Mouse (Mus musculus) layer of hippocampus, adult 9-10 months (tissue): Measurements from ENCODE around the gene Prkd2.

Experiments used
- DNase-seq: peaks from one replicate; pipeline ENCODE4 v3.0.0; 2022; ENCODE audit warnings: low spot score

Gene Prkd2

DNA sequence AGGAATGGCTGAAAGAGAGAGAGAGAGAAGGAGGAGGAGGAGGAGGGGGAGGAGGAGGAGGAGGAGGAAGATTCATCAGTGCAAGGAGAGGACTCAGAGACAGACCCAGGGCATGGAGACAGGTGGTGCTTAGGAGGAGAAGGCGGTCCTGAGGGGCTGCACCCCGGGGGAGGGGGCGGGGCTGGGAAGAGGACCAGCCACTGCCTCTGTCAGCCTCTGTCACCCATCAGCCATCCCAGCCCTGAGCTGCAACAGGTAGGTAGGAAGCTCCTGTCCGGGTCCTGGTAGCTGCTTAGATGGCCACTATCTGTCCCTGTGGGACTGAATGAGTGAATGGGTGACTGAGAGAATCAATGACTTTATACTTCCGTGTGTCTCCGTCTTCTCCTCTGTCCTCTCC is 50.9 kb downstream of the Prkd2 start:
- DNase-seq: no peak

DNA sequence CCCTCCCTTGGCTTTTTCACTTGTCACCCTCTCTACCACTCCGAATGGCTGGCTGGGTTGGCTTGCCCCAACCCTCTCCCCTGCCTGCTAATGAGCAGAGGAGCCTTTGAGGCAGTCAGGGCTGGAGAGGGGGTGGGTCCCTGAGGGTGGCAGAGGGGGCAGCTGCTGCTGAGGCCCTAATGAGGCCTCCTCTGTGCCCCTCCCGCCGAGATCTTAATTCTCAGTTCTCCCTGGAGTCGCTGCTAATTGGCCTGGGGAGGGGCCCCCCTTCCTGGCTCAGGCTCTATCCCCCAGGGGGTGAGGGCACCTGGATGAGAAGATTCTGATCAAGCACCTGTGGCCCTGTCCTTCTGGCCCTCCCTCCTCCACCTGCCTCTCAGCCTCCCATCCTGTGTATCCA is 51.6 kb downstream of the Prkd2 start:
- DNase-seq: no peak

DNA sequence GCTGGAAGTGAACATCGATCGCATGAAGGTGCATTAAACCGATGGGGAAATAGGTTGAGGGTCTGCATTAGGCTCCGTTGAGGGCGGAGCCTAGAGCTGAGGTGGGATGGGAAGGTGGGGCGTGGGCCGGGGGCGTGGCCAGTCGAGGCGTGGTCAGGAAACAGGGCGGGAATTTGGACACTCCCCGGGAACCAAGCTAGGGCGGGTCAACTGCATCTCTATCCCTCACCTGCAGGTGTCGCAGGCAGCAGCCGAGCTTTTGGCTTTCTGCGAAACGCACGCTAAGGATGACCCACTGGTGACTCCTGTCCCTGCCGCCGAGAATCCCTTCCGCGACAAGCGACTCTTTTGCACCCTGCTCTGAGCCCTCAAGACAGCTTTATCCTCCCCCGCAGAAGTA is 52.3 kb downstream of the Prkd2 start:
- DNase-seq: no peak

DNA sequence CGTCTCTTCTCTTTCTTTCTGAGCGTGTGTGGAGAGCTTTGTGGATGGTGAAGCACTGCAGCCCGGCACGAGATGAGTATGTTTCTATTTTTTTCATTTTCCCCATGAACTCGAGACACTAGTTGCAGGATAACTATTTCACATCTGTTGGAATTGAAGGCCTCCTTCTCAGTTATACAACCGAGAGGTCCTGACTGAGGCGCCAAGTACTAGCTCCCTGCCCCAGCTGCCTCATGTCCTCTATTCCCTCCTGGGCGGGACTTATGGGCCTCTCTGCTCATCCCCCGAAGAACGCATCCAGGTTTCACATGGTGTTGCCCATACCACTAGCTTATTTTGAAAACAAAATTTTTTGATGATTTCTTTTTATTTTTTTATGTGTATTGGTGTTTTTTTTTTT is 52.8 kb downstream of the Prkd2 start:
- DNase-seq: no peak

DNA sequence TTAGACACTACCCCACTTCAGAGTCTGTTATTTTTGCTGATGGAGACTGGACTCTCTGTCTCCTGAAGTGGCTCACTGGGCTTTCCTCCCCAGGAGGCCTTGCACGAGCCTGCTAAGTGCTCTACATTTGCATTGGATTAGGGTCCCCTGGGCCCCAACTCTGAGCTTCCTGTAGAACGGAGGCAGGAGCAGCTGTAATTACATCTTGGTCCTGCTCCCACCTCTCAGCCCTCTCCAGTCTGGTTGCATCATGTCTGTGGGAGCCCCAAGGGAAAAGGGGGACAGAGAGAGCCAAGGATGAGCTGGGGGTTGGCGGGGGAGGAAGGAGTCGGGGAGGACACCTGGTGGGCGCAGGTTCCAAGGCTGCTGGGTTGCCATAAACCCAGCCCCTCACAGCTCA is 57.8 kb downstream of the Prkd2 start:
- no peak for DNase-seq

DNA sequence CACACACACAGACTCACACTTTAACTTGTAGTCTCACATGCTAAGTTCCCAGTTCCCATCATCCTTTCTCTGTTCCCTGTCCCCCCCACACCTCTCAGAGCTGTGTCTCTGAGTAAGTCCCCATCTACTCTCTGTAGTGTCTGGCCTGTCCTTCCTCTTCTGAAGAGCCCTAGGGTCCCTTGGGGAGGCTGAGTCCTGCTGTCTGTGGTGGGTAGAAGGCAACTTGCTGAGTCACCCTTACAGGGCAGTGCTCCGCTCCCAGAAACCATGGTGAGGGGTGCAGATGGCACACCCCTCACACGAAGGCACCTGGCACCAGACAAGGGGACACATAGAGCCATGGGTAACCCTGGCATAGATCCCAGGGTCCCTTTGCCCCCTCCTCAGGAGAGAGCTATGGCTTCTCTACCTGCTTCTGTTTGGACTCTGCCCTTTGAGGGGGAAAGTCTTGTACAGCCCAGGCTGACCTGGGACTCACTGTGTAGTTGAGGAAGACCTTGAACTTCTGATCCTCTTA is 60.8 kb downstream of the Prkd2 start:
- DNase-seq: no peak

DNA sequence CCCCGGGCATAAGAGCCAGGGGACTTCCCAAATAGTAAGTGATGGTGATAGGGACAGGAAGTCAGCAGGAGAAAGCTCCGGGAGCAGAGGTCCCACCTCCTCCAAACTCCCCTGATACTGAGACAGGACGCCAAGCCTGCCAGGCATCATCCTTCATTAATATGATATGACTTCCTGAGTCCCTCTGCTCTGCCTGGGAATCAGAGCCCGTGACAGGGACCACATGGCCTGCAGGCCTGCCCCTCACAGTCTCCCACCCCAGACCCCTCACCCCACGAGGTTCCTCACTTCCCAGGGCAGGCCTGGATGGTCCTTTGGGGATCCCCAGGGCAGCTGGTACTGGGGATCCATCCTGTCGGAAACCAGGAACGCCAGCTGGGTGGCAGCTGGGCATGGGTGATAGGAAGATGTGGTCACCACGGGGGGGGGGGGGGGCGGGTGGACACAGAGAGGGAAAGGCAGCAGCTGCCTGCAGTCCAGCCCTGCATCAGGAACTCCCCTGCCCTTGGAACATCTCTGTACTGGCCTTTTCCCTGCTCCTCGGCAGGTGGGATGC is 61.5 kb downstream of the Prkd2 start:
- no peak for DNase-seq

DNA sequence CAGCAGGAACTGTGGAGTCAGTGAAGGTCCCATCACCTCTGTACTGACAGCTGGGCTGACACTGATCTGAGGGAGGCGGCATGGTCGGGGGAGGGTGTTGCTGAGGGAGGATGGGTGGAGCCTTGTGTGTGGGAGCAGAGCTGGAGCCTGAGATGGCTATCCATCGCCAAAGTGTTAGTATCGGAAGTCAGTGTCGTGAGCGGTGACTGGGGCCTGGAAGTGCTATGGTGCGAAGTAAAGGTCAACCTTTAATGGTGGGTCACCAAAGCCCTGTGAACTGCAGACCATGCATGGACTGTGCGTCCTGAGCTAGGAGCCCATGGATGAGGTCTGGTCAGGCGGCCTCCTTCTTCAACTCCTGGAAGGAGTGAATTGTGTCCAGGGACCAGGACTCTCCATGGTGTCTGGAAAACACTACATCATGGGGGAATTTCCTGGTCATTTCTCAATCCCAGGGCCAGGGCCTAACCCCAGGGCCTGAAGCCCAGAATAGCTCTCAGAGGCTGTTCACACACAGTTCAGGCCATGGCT is 62.9 kb downstream of the Prkd2 start:
- no peak for DNase-seq

DNA sequence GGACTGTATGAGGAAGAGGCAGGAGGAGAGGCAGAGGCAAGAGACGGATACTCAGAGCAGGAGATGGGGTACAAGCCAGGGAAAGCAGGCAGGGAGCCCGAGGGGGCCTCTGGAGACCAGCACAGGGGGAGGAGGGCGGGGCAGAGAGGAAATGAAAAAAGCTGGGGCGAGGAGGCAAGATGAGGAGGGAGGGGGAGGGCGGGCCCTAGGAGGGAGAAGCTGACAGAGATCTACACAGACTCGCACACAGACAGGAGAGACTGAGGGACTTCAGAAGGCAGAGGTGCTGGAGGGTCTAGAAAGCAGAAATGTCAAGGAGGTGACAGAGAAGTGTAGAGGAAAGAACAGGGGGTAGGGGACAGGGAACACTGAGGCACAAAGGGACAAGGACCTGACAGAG is 63.6 kb downstream of the Prkd2 start, which contains the start of gene Ptgir:
Gene Ptgir, plus strand, starts transcription at position 210 of the 400 bp plus-strand sequence.
- no peak for DNase-seq

DNA sequence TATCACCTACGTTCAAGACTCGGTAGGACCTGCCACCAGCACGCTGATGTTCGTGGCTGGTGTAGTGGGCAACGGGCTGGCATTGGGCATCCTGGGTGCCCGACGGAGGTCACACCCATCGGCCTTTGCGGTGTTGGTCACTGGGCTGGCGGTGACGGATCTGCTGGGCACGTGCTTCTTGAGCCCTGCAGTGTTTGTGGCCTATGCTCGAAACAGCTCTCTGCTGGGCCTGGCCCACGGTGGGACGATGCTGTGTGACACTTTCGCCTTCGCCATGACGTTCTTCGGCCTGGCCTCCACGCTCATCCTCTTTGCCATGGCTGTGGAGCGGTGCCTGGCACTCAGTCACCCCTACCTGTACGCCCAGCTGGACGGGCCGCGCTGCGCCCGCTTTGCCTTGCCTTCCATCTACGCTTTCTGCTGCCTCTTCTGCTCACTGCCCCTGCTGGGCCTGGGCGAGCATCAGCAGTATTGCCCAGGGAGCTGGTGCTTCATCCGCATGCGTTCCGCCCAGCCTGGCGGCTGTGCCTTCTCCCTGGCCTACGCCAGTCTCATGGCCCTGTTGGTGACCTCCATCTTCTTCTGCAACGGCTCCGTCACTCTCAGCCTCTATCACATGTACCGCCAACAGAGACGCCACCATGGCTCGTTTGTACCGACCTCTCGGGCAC is 64.3 kb downstream of the Prkd2 start:
- no peak for DNase-seq

DNA sequence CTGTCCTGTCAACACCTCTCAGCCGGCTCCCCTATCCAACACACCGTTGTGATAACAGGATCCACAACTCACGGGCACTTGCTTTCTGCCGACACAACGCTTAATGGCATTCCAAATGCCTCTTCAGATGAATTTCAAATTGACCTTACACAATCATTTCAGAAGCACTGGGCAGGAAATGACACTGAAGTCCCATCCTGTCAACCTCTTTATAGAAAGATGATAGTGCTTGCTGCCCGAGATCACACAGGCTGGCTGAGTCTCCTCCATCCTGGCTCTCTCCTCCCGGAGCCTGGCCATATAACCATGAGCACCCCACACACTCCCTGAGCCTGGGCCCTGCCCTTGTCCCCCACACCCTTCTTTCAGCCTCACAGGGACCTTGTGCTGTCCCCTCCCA is 65.1 kb downstream of the Prkd2 start:
- DNase-seq: no peak

DNA sequence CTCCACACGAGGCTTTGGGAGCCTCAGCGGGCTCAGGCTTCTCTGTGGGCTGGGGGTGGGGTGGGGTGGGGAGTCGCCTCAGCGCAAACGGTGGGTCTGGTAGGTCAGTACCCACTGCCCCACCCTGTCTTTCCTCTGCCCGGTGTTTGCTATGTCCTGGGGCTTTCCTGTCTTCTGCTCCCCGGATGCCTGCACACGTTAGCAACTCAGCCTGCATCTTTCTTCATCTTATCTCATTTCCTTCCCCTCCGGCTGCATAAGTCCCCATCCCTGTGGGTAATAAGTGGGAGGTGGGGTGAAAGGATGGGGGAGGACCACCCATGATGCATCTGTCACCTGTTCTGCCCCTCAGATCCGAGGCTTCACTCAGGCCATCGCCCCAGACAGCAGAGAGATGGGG is 65.7 kb downstream of the Prkd2 start:
- no peak for DNase-seq

DNA sequence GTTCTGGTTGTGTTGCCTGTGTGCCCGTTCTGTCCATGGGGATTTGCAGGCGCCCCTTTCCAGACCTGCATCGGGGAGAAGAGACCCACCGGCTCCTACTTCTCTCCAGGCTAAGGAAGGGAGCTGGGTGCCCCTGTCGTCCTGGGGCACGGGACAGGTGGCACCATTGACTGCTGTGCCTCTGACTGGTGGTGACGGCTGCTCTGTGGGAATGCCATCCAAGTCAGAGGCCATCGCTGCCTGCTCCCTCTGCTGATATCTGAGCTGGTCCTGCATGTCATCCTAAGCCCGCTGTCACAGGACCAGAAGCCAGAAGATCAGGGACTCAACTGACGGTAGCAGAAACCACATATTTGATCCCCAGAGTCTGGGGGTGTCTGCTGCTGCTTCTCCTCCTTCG is 66.2 kb downstream of the Prkd2 start:
- no peak for DNase-seq

DNA sequence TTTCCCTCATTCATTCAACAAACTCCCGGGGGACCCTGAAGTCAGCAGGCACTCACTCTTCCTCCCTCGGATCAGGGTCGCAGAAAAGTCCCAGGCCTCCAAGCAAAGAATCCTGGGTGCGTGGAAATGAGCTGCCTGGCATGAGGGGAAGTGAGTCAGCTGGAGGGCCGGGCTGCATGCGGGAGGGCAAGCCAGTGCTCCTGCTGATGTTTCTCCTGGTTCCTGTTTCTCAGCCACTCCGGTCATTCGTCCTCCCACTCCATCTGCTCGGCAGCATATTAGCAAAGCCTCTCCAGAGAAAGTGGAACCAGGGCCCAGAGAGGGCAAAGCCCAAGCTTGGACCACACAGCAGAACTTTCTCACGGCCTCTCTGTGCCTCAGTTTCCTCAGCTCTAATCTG is 67.2 kb downstream of the Prkd2 start:
- no peak for DNase-seq

DNA sequence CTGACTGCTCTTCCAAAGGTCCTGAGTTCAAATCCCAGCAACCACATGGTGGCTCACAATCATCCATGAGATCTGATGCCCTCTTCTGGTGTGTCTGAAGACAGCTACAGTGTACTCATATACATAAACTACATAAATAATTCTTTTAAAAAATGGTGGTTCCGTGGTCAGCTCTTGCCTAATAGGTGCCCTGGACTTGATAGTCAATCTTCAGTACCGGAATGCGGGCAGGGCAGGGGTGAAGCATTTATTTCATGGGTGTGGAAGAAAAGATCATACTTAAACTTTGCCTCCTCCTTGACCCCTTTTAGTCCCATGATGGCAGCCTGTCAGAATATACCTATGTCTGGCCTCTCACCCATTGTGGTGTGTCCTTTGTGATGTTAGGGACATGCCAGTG is 69.2 kb downstream of the Prkd2 start:
- DNase-seq: no peak

DNA sequence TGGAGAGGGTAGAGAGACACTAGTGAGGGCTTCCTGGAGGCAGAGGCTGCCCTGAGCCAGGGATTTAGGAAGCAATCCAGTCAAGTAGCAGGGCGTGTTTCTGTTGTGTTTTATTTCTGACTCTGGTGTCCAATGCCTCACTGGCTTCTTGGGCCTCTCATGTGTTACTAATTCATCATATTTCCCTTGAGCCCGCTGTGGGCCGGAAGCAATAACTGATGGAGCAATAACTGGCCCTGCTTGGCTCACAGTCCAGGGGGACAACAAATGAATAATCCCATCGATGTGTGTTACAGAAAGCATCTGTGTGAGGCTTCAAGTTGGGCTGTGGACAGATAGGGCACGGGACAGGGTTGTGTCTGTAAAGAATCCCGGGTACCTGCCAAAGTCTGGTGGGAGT is 69.7 kb downstream of the Prkd2 start:
- DNase-seq: no peak

DNA sequence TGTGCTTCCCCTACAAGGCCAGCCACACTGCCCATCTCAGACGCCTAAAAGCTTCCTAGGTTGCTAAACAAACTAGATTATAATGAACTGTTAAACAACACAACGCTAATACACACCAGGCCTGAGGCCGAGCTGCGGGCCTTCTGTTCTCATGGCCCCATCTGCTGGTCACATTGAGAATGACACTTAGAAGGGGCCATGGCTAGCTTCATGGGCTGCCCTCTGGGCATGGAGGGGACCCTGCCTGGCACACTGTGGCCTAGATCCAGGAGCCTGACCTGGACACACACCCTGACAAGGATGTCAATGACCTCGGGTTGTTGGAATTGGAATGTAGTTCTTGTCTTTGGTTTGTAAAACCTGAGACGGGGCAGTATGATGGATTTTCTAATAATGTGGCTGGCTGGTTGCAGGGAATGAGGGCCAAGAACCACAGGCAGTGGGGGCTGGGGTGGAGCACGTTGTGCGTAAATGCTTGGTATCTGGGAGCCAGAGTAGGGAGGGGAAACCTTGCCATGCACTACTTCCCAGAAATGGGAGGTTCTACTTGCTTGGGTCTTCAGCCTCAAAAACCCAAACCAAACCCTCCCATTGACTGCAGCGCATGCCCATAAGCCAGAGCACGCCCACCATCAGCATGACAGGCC is 71.2 kb downstream of the Prkd2 start:
- DNase-seq: no peak

DNA sequence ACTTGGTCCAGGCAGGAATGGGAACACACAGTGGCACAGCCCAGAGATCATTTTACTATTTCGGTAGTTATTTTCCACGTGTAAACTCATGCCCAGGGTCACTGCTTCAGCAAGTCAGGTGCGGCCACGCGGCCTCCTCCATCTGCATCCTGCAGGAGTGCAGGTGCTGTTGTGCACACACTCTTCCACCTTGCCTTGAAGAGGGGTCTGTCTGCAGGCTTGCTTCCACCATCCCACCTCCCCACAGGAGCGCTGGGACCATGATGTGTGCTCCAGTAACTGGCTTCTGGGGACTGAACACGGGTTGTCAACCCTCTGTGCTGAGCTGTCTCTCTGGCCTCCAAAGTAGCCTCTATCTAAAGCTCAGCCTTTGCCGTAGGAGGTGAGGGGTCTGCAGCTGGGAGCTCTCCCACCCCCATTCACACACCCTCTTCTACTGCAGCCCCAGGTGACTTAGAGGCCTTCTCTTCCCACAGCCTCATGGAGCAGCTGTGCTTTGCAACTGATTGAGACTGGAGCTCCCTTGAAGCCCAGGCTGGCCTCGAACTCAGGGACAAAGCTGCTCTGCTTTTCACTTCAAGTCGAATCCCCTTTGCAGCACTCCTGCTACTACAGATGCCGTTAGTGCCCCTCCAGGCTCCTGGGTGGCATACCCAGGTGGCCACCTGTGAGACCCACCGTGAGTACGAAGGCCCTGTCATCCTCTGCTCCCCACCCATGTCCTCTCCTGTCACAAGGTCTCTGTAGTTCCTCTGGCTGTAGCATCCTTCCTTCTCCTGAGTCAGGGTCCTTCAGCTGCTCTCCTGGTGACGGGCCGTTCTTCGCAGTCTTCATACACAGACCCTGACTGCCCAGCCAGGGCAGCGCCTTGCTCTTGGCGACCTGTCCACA is 72.0 kb downstream of the Prkd2 start:
- no peak for DNase-seq

DNA sequence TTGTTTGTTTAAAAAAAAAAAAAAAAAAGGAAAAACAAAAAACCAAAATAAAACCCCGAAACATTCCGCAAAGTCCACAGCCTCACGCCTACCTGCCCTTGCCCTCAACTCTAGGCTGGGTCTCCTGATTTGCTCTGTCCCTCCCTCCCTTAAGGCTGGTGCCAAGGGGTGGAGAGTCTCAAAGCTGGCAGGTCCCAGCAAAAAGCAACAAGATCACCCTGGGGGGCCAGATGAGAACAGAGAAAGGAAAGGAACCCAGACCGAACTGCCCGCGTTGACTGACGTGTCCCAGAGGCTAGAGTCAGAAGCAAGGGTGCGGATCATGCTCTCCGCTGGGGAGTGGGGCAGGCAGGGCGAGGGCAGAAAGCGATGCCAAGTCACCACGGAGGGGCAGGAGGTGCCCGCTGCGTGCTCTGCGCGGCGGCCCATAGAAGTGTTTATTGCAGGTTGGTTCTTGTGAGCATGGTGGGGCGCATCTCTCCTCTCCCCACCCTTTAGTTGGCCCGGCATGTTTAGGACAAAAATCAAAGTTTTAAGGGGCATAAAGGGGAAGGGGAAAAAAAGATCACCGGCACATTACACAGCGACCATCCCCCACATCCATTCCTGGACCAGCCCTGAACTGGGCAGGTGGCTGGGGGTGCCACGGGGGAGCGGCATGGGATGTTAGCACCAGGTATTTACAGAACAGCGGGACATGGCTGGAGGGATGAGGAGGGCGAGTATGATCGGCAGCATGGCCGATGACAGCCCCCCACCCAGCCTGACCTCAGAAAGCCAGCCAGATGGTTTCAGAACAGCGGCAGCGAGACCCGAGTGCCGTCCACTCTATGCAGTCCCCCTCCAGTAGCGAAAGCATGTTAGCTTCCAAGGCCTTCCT is 73.0 kb downstream of the Prkd2 start:
- DNase-seq: no peak

DNA sequence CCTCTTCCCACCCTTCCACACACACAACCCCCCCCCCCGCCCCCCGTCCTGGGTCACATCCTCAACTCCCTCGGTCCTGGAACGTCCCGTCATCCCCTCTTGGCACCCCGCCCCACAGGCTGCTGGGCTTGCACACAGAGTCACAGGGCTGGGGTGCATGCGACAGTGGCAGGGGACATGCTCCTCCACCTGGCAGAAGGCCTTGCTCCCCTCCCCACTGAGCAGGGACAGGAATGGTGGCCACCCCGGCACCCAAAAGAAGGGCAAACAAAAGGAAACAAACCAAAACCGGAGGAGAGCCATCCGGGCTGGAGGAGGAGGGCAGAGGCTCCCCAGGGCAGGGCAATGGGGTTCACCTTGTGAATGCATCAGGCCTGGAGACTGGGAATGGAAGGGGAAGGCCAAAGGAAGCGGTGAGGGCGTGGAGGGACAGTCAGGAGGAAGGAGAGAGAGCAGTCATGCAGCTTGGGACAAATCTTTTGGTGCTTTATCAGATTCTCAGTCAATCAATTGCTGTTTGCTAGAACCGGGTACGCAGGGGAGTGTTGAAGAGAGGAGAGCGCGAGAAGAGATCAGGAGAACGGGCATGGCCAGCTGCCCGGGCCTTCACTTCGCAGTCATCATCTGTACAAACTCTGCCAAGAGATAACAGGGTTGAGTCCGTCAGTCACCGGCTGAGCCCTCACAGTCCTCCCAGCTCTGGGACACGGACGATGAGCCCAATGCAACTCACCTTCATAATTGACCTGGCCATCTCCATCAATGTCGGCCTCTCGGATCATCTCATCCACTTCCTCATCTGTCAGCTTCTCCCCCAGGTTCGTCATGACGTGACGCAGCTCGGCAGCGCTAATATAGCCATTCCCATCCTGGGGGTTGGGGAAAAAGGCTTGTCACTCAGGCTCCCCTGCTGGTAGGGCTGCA is 73.9 kb downstream of the Prkd2 start:
- DNase-seq: no peak
